Mouse (Mus musculus) granulocyte monocyte progenitor cell, adult 5-6 weeks (primary cell): Measurements from ENCODE around the gene Fam47e. TPM values are rescaled to one million over a fixed set of nuclear protein-coding genes. Genes with fewer than 3 reads are reported as not detected.
"Not testable (repeated sequence)": the region's sequence is repeated elsewhere in the genome, so short reads cannot be mapped to it uniquely, and the experiment has no call there.

Experiments used
- ATAC-seq: replicated peaks from 2 replicates; pipeline ENCODE4 v1.8.0; 2016; ENCODE audit warnings: mild to moderate bottlenecking, moderate TSS enrichment, inconsistent platforms; ENCODE audit not compliant: poor library complexity, severe bottlenecking
- total RNA-seq, 2 experiments: library from RNA; stranded (forward) in 1 of 2; stranded (reverse) in 1 of 2; fragments of 200-712, 200-1000 nt in 1 of 2; fragments of >200 nt in 1 of 2; fragmentation: Nextera tagmentation in 1 of 2; gene quantifications; 2 replicates each; pipeline ENCODE4 v1.2.3; 2014 to 2017

The Fam47e gene
- not detected in 2 replicates for total RNA-seq (2014; fragmentation: Nextera tagmentation)
- total RNA-seq (2017): not detected in 2 replicates

- peak; percentile 37 for ATAC-seq
Measured at GRCm38 (mm10) chr5:92554891-92555511, at the start of gene Fam47e. TSS of gene Fam47e (plus strand) at chr5:92555069.

GRCm38 (mm10) chr5:92505402-92505865 is 49.4 kb upstream of the Fam47e start:
- peak; percentile 76 for ATAC-seq

- peak; percentile 12 for ATAC-seq
Measured at GRCm38 (mm10) chr5:92506301-92506729, 48.6 kb upstream of the Fam47e start.

GRCm38 (mm10) chr5:92506733-92507132 is 48.1 kb upstream of the Fam47e start, which contains the start of gene Scarb2:
TSS of gene Scarb2 (minus strand) at chr5:92506833.
- ATAC-seq: no peak

- peak; percentile 53 for ATAC-seq
Measured at GRCm38 (mm10) chr5:92508853-92509252, 46.0 kb upstream of the Fam47e start.

- peak; percentile 54 for ATAC-seq
Measured at GRCm38 (mm10) chr5:92511256-92511655, 43.6 kb upstream of the Fam47e start.

GRCm38 (mm10) chr5:92512066-92512465 is 42.8 kb upstream of the Fam47e start:
- no peak for ATAC-seq

GRCm38 (mm10) chr5:92521131-92521530 is 33.7 kb upstream of the Fam47e start:
- not testable (repeated sequence) for ATAC-seq

- ATAC-seq: peak; percentile 97
Measured at GRCm38 (mm10) chr5:92524821-92525258, 30.0 kb upstream of the Fam47e start.

- ATAC-seq: no peak
Measured at GRCm38 (mm10) chr5:92539698-92540097, 15.2 kb upstream of the Fam47e start.

GRCm38 (mm10) chr5:92552611-92553010 is 2.3 kb upstream of the Fam47e start:
- no peak for ATAC-seq

- no peak for ATAC-seq
Measured at GRCm38 (mm10) chr5:92553939-92554338, 930 bp upstream of the Fam47e start.

GRCm38 (mm10) chr5:92554443-92554842 is 426 bp upstream of the Fam47e start:
- no peak for ATAC-seq

GRCm38 (mm10) chr5:92555905-92556304 is 1.0 kb downstream of the Fam47e start:
- ATAC-seq: peak; percentile 63

GRCm38 (mm10) chr5:92557508-92557907 is 2.6 kb downstream of the Fam47e start:
- ATAC-seq: no peak

GRCm38 (mm10) chr5:92560201-92560600 is 5.3 kb downstream of the Fam47e start:
- ATAC-seq: no peak

GRCm38 (mm10) chr5:92562002-92562401 is 7.1 kb downstream of the Fam47e start:
- no peak for ATAC-seq

- no peak for ATAC-seq
Measured at GRCm38 (mm10) chr5:92571232-92571631, 16.4 kb downstream of the Fam47e start.

GRCm38 (mm10) chr5:92579559-92579958 is 24.7 kb downstream of the Fam47e start:
- peak; percentile 71 for ATAC-seq

- ATAC-seq: no peak
Measured at GRCm38 (mm10) chr5:92585932-92586331, 31.1 kb downstream of the Fam47e start.

- no peak for ATAC-seq
Measured at GRCm38 (mm10) chr5:92595026-92595425, 40.2 kb downstream of the Fam47e start.

- ATAC-seq: no peak
Measured at GRCm38 (mm10) chr5:92596865-92597264, 42.0 kb downstream of the Fam47e start.
